Mouse (Mus musculus) CH12.LX (cell line): ENCODE results near the gene Neb. TPM values are rescaled to one million over a fixed set of nuclear protein-coding genes. Genes with fewer than 3 reads are reported as not detected.

ENCODE experiments used
- DNase-seq: peaks from one replicate; pipeline ENCODE4 v3.0.0-alpha.2; 2013; ENCODE audit errors: extremely low read depth
- H3K27ac ChIP-seq: 2 replicates; pipeline ENCODE4 v1.5.1; 2012; ENCODE audit warnings: low read depth, mild to moderate bottlenecking, control low read depth, moderate library complexity; ENCODE audit not compliant: insufficient read depth
- H3K27me3 ChIP-seq: replicated peaks from 2 replicates; pipeline ENCODE3; 2012; ENCODE audit warnings: inconsistent platforms
- H3K36me3 ChIP-seq, 2 experiments: replicated peaks in 1 of 2; 2 replicates each; pipeline versions ENCODE3 to v1.6.1; 2012; ENCODE audit warnings: inconsistent platforms in 1 of 2, low read length in 1 of 2, mild to moderate bottlenecking in 1 of 2, mixed read lengths in 1 of 2, moderate library complexity in 1 of 2; ENCODE audit not compliant: control insufficient read depth in 1 of 2, insufficient read depth in 1 of 2
- H3K4me1 ChIP-seq, 2 experiments: 2 replicates each; pipeline ENCODE4 v1.6.1; 2012; ENCODE audit warnings: inconsistent platforms in 1 of 2, moderate library complexity in 1 of 2; ENCODE audit not compliant: insufficient read depth in 2 of 2, control insufficient read depth in 1 of 2
- H3K4me2 ChIP-seq: 2 replicates; pipeline ENCODE4 v1.6.1; 2012; ENCODE audit warnings: low read depth, mild to moderate bottlenecking, control low read depth; ENCODE audit not compliant: poor library complexity, insufficient read depth, severe bottlenecking
- H3K4me3 ChIP-seq, 3 experiments: fragments of 150-350 bp in 1 of 3; sonication (generic) in 1 of 3; replicated peaks in 1 of 3; 2 replicates each; pipeline versions ENCODE3 to v1.5.1; 2011 to 2012; ENCODE audit warnings: low read depth in 2 of 3, low read length in 2 of 3, mild to moderate bottlenecking in 2 of 3, moderate library complexity in 2 of 3, control low read depth in 1 of 3, improper control_type of control experiment in 1 of 3, inconsistent platforms in 1 of 3, mixed read lengths in 1 of 3; ENCODE audit not compliant: poor library complexity in 1 of 3
- H3K79me2 ChIP-seq: replicated peaks from 2 replicates; pipeline ENCODE4 v1.6.1; 2012; ENCODE audit warnings: mild to moderate bottlenecking, moderate library complexity; ENCODE audit not compliant: control insufficient read depth, poor library complexity, insufficient read depth, severe bottlenecking; ENCODE audit errors: extremely low read depth
- H3K9ac ChIP-seq: 2 replicates; pipeline ENCODE4 v1.6.1; 2012; ENCODE audit warnings: low read depth, mild to moderate bottlenecking, control low read depth, moderate library complexity; ENCODE audit not compliant: insufficient read depth
- H3K9me3 ChIP-seq: replicated peaks from 2 replicates; pipeline ENCODE3; 2012; ENCODE audit warnings: low read length, inconsistent platforms, mixed read lengths
- CHD2 ChIP-seq: IDR thresholded peaks from 2 replicates; pipeline ENCODE4 v1.6.1; 2011; ENCODE audit warnings: low read length, improper control_type of control experiment
- EP300 ChIP-seq: IDR thresholded peaks from 2 replicates; pipeline ENCODE4 v1.6.1; 2011; ENCODE audit warnings: low read length, improper control_type of control experiment
- ETS1 ChIP-seq: conservative IDR thresholded peaks from 2 replicates; pipeline ENCODE4 v1.6.1; 2012; ENCODE audit warnings: low read depth, mild to moderate bottlenecking, inconsistent platforms, low read length, improper control_type of control experiment, moderate library complexity
- GABPA ChIP-seq: IDR thresholded peaks from 2 replicates; pipeline ENCODE4 v1.6.1; 2012; ENCODE audit warnings: low read depth, low read length, improper control_type of control experiment, inconsistent platforms; ENCODE audit not compliant: insufficient replicate concordance
- HCFC1 ChIP-seq: IDR thresholded peaks from 2 replicates; pipeline ENCODE4 v1.6.1; 2012; ENCODE audit warnings: low read depth, mild to moderate bottlenecking, inconsistent platforms, low read length, improper control_type of control experiment
- IRF4 ChIP-seq: IDR thresholded peaks from 2 replicates; pipeline ENCODE4 v1.6.1; 2014; ENCODE audit warnings: low read depth, mild to moderate bottlenecking, inconsistent platforms, low read length, improper control_type of control experiment
- JUN ChIP-seq: IDR thresholded peaks from 2 replicates; pipeline ENCODE4 v1.6.1; 2011; ENCODE audit warnings: low read depth, mild to moderate bottlenecking, low read length, improper control_type of control experiment, moderate library complexity; ENCODE audit not compliant: insufficient read depth
- JUND ChIP-seq: conservative IDR thresholded peaks from 2 replicates; pipeline ENCODE4 v1.6.1; 2011; ENCODE audit warnings: low read depth, low read length, improper control_type of control experiment
- KAT2A ChIP-seq: IDR thresholded peaks from 2 replicates; pipeline ENCODE4 v1.6.1; 2012; ENCODE audit warnings: low read length, improper control_type of control experiment, inconsistent platforms; ENCODE audit not compliant: insufficient replicate concordance
- MAFK ChIP-seq: IDR thresholded peaks from 2 replicates; pipeline ENCODE4 v1.6.1; 2011; ENCODE audit warnings: low read length, improper control_type of control experiment; ENCODE audit not compliant: insufficient replicate concordance
- MAX ChIP-seq: IDR thresholded peaks from 2 replicates; pipeline ENCODE4 v1.6.1; 2011; ENCODE audit warnings: low read length, improper control_type of control experiment
- MEF2A ChIP-seq: IDR thresholded peaks from 2 replicates; pipeline ENCODE4 v1.6.1; 2014; ENCODE audit warnings: low read depth, mild to moderate bottlenecking, inconsistent platforms, low read length, improper control_type of control experiment, borderline replicate concordance
- MXI1 ChIP-seq: IDR thresholded peaks from 2 replicates; pipeline ENCODE4 v1.6.1; 2011; ENCODE audit warnings: mild to moderate bottlenecking, low read depth, low read length, improper control_type of control experiment
- NRF1 ChIP-seq: IDR thresholded peaks from 2 replicates; pipeline ENCODE4 v1.6.1; 2014; ENCODE audit warnings: low read depth, mild to moderate bottlenecking, inconsistent platforms, low read length, improper control_type of control experiment, moderate library complexity
- PAX5 ChIP-seq: IDR thresholded peaks from 2 replicates; pipeline ENCODE4 v1.6.1; 2012; ENCODE audit warnings: low read length, inconsistent platforms, mixed read lengths
- POLR2A ChIP-seq: IDR thresholded peaks from 2 replicates; pipeline ENCODE4 v1.6.1; 2011; ENCODE audit warnings: low read depth, mild to moderate bottlenecking, improper control_type of control experiment, low read length
- POLR2AphosphoS2 ChIP-seq: IDR thresholded peaks from 2 replicates; pipeline ENCODE4 v1.6.1; 2011; ENCODE audit warnings: low read depth, low read length, improper control_type of control experiment
- RAD21 ChIP-seq: IDR thresholded peaks from 2 replicates; pipeline ENCODE4 v1.6.1; 2011; ENCODE audit warnings: low read depth, mild to moderate bottlenecking, low read length, improper control_type of control experiment, moderate library complexity
- RCOR1 ChIP-seq: conservative IDR thresholded peaks from 2 replicates; pipeline ENCODE4 v1.6.1; 2012; ENCODE audit warnings: low read depth, mild to moderate bottlenecking, inconsistent platforms, low read length, improper control_type of control experiment
- SMC3 ChIP-seq: IDR thresholded peaks from 2 replicates; pipeline ENCODE4 v1.6.1; 2011; ENCODE audit warnings: low read depth, low read length, improper control_type of control experiment
- TBP ChIP-seq: conservative IDR thresholded peaks from 2 replicates; pipeline ENCODE4 v1.6.1; 2011; ENCODE audit warnings: low read depth, low read length, improper control_type of control experiment
- UBTF ChIP-seq: IDR thresholded peaks from 2 replicates; pipeline ENCODE4 v1.6.1; 2012; ENCODE audit warnings: low read depth, mild to moderate bottlenecking, inconsistent platforms, low read length, improper control_type of control experiment, moderate library complexity
- USF1 ChIP-seq: IDR thresholded peaks from 2 replicates; pipeline ENCODE4 v1.6.1; 2014; ENCODE audit warnings: low read depth, mild to moderate bottlenecking, inconsistent platforms, low read length, improper control_type of control experiment
- USF2 ChIP-seq: conservative IDR thresholded peaks from 2 replicates; pipeline ENCODE4 v1.6.1; 2011; ENCODE audit warnings: low read depth, low read length, improper control_type of control experiment
- ZC3H11A ChIP-seq: IDR thresholded peaks from 2 replicates; pipeline ENCODE4 v1.6.1; 2012; ENCODE audit warnings: low read depth, mild to moderate bottlenecking, inconsistent platforms, low read length, improper control_type of control experiment
- dilution Hi-C: fragments of 300-500 bp; cut with MboI; formaldehyde crosslinking; loops from 2 replicates; pipeline ENCODE4 v1.14.3; 2020; ENCODE audit warnings: low sequenced_read_pairs; ENCODE audit not compliant: extremely low pct_unique_long_range_greater_than_20kb, extremely low pct_ligation_motif_present
- in situ Hi-C: fragments of 300-500 bp; cut with MboI; formaldehyde crosslinking; loops from 3 replicates; pipeline ENCODE4 v1.14.3; 2019; ENCODE audit warnings: low sequenced_read_pairs, low pct_ligation_motif_present, low pct_unique_long_range_greater_than_20kb, mixed read lengths
- polyA plus RNA-seq: library from polyadenylated mRNA; unstranded; fragments of >175 nt; gene quantifications from 2 replicates; pipeline ENCODE4 v1.2.1, GENCODE M21; 2012; ENCODE audit warnings: low read depth; ENCODE audit not compliant: insufficient read length
- total RNA-seq, 2 experiments: library from RNA; depleted of rRNA; stranded (reverse); fragments of 300-350 nt in 1 of 2; fragments of >200 nt in 1 of 2; gene quantifications; 2 replicates each; pipeline ENCODE4 v1.2.3; 2012 to 2014

The Neb gene
- total and polyA plus RNA-seq, 3 experiments = 1.5 to 1.8 (median 1.7) TPM

- no peaks in the 10 kb centered on the region for H3K36me3 ChIP-seq
- DNase-seq = no peak
- H3K79me2 ChIP-seq = no peaks in the 10 kb centered on the region
- H3K9ac ChIP-seq = no peak overlapping the region
- in situ Hi-C loops = loop anchor here (10.0 kb wide), 1 partner anchor 53 kb away; no protein-coding TSS in a partner anchor
- no peak overlapping the region for H3K4me3 ChIP-seq
- peak overlapping the region; percentile 36; the same call in 1 of the 2 replicates for H3K4me2 ChIP-seq
- dilution Hi-C loops = no loop called here
- H3K27me3 ChIP-seq = no peaks in the 10 kb centered on the region
- no peaks in the 10 kb centered on the region for H3K9me3 ChIP-seq
- H3K27ac ChIP-seq = no peak overlapping the region
- no peaks in the 10 kb centered on the region for H3K4me1 ChIP-seq
- TF ChIP-seq JUN (no peak), RCOR1 (no peak), KAT2A (no peak), POLR2AphosphoS2 (no peak), MEF2A (no peak), USF2 (no peak), MAX (no peak), HCFC1 (no peak), NRF1 (no peak), POLR2A (no peak), PAX5 (no peak), TBP (no peak), CHD2 (no peak), JUND (no peak), ZC3H11A (no peak), EP300 (no peak), ETS1 (no peak), RAD21 (no peak)
- TF ChIP-seq, all 38 proteins: peak for 0
These were observed 397 bp downstream of the Neb start for GRCm38 (mm10) chr2:52377706-52378447.

GRCm38 (mm10) chr2:52374706-52375105, 3.6 kb downstream of the Neb start:
- H3K27me3 ChIP-seq = no peaks in the 10 kb centered on the region
- H3K36me3 ChIP-seq = no peaks in the 10 kb centered on the region
- DNase-seq = no peak
- in situ Hi-C loops = loop anchor here (10.0 kb wide), 1 partner anchor 50 kb away; no protein-coding TSS in a partner anchor
- H3K4me3 ChIP-seq = no peak overlapping the region
- H3K27ac ChIP-seq = no peak overlapping the region
- no peaks in the 10 kb centered on the region for H3K9me3 ChIP-seq
- TF ChIP-seq USF1 (no peak), IRF4 (no peak), MAFK (no peak), SMC3 (no peak), MXI1 (no peak), TBP (no peak), ETS1 (no peak), NRF1 (no peak), MAX (no peak), POLR2A (no peak), ZC3H11A (no peak), RCOR1 (no peak), GABPA (no peak), UBTF (no peak), JUN (no peak)
- no peaks in the 10 kb centered on the region for H3K79me2 ChIP-seq
- H3K4me1 ChIP-seq = no peaks in the 10 kb centered on the region
- dilution Hi-C loops = no loop called here
- no peak overlapping the region for H3K9ac ChIP-seq
- no peak overlapping the region for H3K4me2 ChIP-seq
